Mouse (Mus musculus) forebrain, embryonic 16.5 days (tissue): Measurements from ENCODE around the gene Lrrc8a. TPM values are rescaled to one million over a fixed set of nuclear protein-coding genes. Genes with fewer than 3 reads are reported as not detected.

ENCODE experiments used
- ATAC-seq: fragments of 200-750 bp; cut with Nextera tagmentation; 2 replicates; pipeline ENCODE4 v1.8.0; 2017; ENCODE audit warnings: mild to moderate bottlenecking, moderate library complexity
- H3K27ac ChIP-seq: fragments of 300-500 bp; sonication (generic); 2 replicates; pipeline ENCODE4 v1.5.1; 2014; ENCODE audit warnings: low read length, control low read depth
- H3K27me3 ChIP-seq: fragments of 300-500 bp; sonication (generic); replicated peaks from 2 replicates; pipeline ENCODE4 v1.6.1; 2014; ENCODE audit warnings: low read length; ENCODE audit not compliant: control insufficient read depth, insufficient read depth
- H3K36me3 ChIP-seq: fragments of 300-500 bp; sonication (generic); 2 replicates; pipeline ENCODE4 v1.6.1; 2014; ENCODE audit not compliant: control insufficient read depth, insufficient read depth
- H3K4me1 ChIP-seq: fragments of 300-500 bp; sonication (generic); replicated peaks from 2 replicates; pipeline ENCODE4 v1.6.1; 2014; ENCODE audit warnings: low read length; ENCODE audit not compliant: control insufficient read depth, insufficient read depth
- H3K4me2 ChIP-seq: fragments of 300-500 bp; sonication (generic); 2 replicates; pipeline ENCODE4 v1.6.1; 2014; ENCODE audit warnings: mild to moderate bottlenecking, low read length, control low read depth
- H3K4me3 ChIP-seq: fragments of 300-500 bp; sonication (generic); replicated peaks from 2 replicates; pipeline ENCODE4 v1.5.1; 2014; ENCODE audit warnings: mild to moderate bottlenecking, low read length, control low read depth
- H3K9ac ChIP-seq: fragments of 300-500 bp; sonication (generic); replicated peaks from 2 replicates; pipeline ENCODE4 v1.6.1; 2014; ENCODE audit warnings: low read depth, low read length, control low read depth
- H3K9me3 ChIP-seq: fragments of 300-500 bp; sonication (generic); 2 replicates; pipeline ENCODE4 v1.6.1; 2016; ENCODE audit warnings: low read length; ENCODE audit not compliant: control insufficient read depth
- WGBS: fragments of 180-500 bp; shearing (Covaris S2); extraction: QIAGEN DNeasy Blood & Tissue Kit; methylation state at CpG from one replicate; pipeline ENCODE4 v1.1.7; 2014; 5-methylcytosine and 5-hydroxymethylcytosine counted together
- polyA plus RNA-seq: library from polyadenylated mRNA; unstranded; fragments of >200 nt; fragmentation: Nextera tagmentation; extraction: Ambion mirVana; gene quantifications from 2 replicates; pipeline ENCODE4 v1.2.1, GENCODE M21; 2015

Gene Lrrc8a
- polyA plus RNA-seq, 1 experiment from 2014 or later: 58.9 TPM

DNA sequence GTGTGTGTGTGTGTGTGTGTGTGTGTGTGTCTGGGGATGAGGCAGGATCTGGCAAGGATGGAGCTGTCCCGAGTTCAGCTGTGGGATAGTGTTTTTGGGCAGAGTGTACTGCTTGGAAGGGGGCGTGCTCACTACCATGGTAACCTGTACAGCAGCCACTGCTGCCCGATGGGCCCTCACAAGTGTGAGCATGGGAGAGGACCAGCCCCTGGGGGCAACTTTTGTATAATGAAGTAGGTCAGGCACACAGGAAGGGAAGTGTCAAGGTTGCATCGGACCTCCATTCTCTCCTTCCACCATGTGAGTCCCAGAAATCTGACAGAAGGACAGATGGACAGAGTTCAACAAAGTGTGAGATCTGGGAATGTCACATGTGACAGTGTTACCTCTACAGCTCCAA lies 10.2 kb downstream of the Lrrc8a start:
- Histone ChIP-seq H3K4me1 (no peaks in the 10 kb centered on the region), H3K4me3 (no peak overlapping the region), H3K36me3 (peaks cover 5% of the 10 kb centered on the region; the same call in 1 of the 2 replicates), H3K27ac (no peak overlapping the region), H3K27me3 (no peaks in the 10 kb centered on the region), H3K4me2 (no peak overlapping the region), H3K9me3 (no peaks in the 10 kb centered on the region), H3K9ac (no peak overlapping the region)
- no peak for ATAC-seq
- WGBS: 72% methylated on average over 4 of the region's 4 CpGs

DNA sequence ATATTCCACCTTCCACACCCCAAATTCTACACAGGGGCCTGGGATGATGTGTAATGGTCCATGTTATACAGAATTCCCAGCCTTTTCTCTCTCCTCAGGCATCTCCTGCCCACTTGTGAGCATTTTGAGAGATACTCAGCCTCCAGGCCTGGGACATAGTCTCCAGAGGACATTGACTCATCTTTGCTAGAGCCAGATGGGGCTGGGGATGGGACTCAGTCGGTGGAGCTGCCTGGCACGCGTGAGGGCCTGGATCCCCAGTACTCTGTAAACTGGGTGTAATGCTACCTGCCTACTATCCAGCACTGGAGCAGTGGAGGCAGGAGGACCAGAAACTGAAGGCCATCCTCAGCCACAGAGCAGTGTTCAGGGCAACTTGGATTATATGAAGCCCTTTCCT lies 11.7 kb downstream of the Lrrc8a start:
- Histone ChIP-seq H3K9ac (no peak overlapping the region), H3K27ac (no peak overlapping the region), H3K4me2 (no peak overlapping the region), H3K4me3 (no peak overlapping the region), H3K27me3 (no peaks in the 10 kb centered on the region), H3K4me1 (no peaks in the 10 kb centered on the region), H3K36me3 (peaks cover 2% of the 10 kb centered on the region; the same call in 1 of the 2 replicates), H3K9me3 (no peaks in the 10 kb centered on the region)
- WGBS: 90% methylated on average over 3 of the region's 3 CpGs
- ATAC-seq: no peak

GRCm38 (mm10) chr2:30250166-30251128 lies 12.9 kb downstream of the Lrrc8a start:
- WGBS: 85% methylated on average over 10 of the region's 10 CpGs
- H3K9ac ChIP-seq: no peak overlapping the region
- H3K4me2 ChIP-seq: no peak overlapping the region
- no peaks in the 10 kb centered on the region for H3K9me3 ChIP-seq
- H3K4me1 ChIP-seq: no peaks in the 10 kb centered on the region
- H3K36me3 ChIP-seq: peaks cover 8% of the 10 kb centered on the region
- H3K27me3 ChIP-seq: no peaks in the 10 kb centered on the region
- H3K4me3 ChIP-seq: no peak overlapping the region
- no peak overlapping the region for H3K27ac ChIP-seq
- ATAC-seq: no peak

GRCm38 (mm10) chr2:30251417-30252104 lies 14.0 kb downstream of the Lrrc8a start:
- Histone ChIP-seq H3K4me3 (no peak overlapping the region), H3K9me3 (no peaks in the 10 kb centered on the region), H3K27ac (no peak overlapping the region), H3K4me2 (no peak overlapping the region), H3K27me3 (no peaks in the 10 kb centered on the region), H3K36me3 (peaks cover 19% of the 10 kb centered on the region), H3K9ac (no peak overlapping the region), H3K4me1 (no peaks in the 10 kb centered on the region)
- no peak for ATAC-seq
- WGBS: 88% methylated on average over 5 of the region's 5 CpGs

- WGBS: 73% methylated on average over 3 of the region's 3 CpGs
- ATAC-seq: no peak
- Histone ChIP-seq H3K4me1 (no peaks in the 10 kb centered on the region), H3K27me3 (no peaks in the 10 kb centered on the region), H3K4me3 (no peak overlapping the region), H3K4me2 (no peak overlapping the region), H3K9ac (no peak overlapping the region), H3K27ac (no peak overlapping the region), H3K9me3 (no peaks in the 10 kb centered on the region), H3K36me3 (peaks cover 27% of the 10 kb centered on the region)
Measured at GRCm38 (mm10) chr2:30252521-30252920, 15.0 kb downstream of the Lrrc8a start.

DNA sequence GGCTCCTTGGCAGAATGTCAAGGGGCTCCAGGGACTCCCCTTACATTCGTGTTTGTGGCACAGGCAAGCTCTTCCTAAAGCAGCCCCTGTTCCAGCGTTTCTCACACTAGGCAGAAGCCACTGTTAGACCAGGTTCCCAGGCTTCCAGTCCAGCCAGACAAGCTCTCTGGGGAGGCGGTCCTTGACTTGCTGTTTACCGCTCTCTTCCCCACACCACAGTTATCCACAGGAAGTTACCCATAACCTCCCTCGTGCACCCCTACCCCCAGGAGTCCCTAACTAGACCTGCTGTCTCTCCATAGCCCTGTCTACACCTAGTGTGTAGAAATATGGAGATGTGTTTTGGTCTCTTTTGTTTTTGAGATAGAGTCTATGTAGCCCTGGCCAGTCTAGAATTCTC lies 16.3 kb downstream of the Lrrc8a start:
- Histone ChIP-seq H3K9me3 (no peaks in the 10 kb centered on the region), H3K4me2 (no peak overlapping the region), H3K4me1 (no peaks in the 10 kb centered on the region), H3K36me3 (peaks cover 31% of the 10 kb centered on the region), H3K4me3 (no peak overlapping the region), H3K27me3 (no peaks in the 10 kb centered on the region), H3K27ac (no peak overlapping the region), H3K9ac (no peak overlapping the region)
- 83% methylated on average over 5 of the region's 5 CpGs for WGBS
- no peak for ATAC-seq

GRCm38 (mm10) chr2:30255631-30256395 lies 18.3 kb downstream of the Lrrc8a start:
- Histone ChIP-seq H3K36me3 (peaks cover 32% of the 10 kb centered on the region), H3K27ac (no peak overlapping the region), H3K9ac (no peak overlapping the region), H3K4me2 (no peak overlapping the region), H3K4me3 (no peak overlapping the region), H3K9me3 (no peaks in the 10 kb centered on the region), H3K27me3 (no peaks in the 10 kb centered on the region), H3K4me1 (no peaks in the 10 kb centered on the region)
- WGBS: 97% methylated on average over 42 of the region's 42 CpGs
- no peak for ATAC-seq

DNA sequence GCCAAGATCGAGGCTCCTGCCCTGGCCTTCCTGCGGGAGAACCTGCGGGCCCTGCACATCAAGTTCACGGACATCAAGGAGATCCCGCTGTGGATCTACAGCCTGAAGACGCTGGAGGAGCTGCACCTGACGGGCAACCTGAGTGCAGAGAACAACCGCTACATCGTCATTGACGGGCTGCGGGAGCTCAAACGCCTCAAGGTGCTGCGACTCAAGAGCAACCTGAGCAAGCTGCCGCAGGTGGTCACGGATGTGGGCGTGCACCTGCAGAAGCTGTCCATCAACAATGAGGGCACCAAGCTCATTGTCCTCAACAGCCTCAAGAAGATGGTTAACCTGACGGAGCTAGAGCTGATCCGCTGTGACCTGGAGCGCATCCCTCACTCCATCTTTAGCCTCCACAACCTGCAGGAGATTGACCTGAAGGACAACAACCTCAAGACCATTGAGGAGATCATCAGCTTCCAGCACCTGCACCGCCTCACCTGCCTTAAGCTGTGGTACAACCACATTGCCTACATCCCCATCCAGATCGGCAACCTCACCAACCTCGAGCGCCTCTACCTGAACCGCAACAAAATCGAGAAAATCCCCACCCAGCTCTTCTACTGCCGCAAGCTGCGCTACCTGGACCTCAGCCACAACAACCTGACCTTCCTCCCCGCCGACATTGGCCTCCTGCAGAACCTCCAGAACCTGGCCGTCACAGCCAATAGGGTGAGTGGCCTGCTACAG lies 19.3 kb downstream of the Lrrc8a start:
- peaks cover 33% of the 10 kb centered on the region for H3K36me3 ChIP-seq
- H3K9ac ChIP-seq: no peak overlapping the region
- no peak overlapping the region for H3K4me2 ChIP-seq
- H3K4me3 ChIP-seq: no peak overlapping the region
- no peak for ATAC-seq
- H3K27me3 ChIP-seq: no peaks in the 10 kb centered on the region
- H3K4me1 ChIP-seq: no peaks in the 10 kb centered on the region; the same call in 1 of the 2 replicates
- no peak overlapping the region for H3K27ac ChIP-seq
- no peaks in the 10 kb centered on the region for H3K9me3 ChIP-seq
- WGBS: 97% methylated on average over 30 of the region's 30 CpGs
